Mouse (Mus musculus): ENCODE results near the gene Cpne4.

Gene Cpne4

DNA sequence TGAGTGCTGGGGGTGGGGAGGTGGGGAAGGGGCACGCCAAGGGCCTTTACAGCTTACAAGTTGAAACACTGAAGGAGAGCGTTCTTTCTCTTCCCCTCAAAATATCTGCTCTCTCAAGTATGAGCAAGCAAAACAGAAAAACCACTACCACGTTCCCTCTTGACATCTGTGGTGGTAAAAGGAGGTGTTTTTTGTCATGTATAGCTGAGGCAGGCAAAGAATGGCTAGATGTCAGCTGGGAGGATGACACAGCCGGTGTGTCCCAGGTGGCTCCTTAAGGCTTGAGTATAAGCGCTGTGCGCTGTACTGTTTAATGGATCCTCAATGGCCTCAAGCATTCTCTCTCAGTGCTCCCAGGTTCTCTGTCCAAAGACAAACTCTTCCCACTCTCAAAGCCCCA, 331.5 kb downstream of the Cpne4 start:
- DNase-seq = no peak

DNA sequence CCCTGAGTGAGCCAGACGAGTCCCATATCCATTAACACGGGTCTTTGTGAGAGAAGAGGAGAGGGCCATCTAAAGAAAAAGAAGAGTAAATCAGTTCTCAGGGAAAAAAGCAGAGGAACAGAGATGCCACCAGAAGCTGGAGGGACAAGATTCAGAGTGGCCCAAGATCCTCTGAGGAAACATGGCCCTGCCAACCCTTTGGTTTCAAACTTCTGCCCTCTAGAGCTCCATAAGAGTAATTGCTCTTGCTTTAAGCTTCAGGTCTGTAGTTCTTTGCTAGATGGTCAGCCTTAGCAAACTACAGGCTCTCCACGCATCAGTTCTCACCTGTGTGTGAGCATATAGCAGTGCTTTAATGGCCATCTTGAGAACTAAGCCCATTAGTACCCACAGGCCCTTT, 343.4 kb downstream of the Cpne4 start:
- DNase-seq = no peak

DNA sequence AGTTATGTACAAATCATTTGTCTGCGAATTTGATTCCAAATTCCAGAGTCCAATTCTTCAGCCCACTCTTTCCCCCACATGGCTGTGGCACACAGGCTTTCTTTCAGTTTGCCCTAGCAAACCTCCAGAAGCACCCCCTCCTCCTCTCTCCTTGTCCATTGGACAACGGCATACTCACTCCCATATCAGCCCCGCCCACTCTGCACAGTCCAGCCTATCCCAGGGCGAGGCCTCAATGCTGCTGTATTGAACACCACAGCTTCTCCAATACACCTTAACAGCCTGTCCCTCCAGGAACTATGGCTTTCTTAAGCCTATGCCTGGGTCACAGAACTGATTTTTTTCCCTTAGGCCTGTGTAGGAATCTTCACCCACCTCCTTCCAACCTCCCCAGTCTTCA, 348.3 kb downstream of the Cpne4 start:
- DNase-seq = no peak

DNA sequence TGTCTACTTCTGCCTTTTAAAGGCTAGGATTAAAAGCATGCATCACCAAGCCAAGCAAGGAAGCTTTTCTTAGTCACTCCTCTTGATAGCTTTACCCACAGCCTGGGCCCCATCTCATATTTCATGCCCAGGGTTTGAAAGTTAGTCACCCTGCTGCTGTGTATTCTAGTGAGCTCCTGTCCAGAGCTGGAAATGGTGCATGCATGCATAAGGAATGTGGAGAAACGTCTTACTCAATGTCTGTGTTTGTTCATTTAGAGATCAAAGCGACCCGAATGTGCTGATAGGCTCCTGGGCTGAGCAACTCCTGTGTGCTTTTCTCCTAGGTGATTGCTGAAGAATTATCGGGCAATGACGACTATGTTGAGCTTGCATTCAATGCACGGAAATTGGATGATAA, 354.0 kb downstream of the Cpne4 start:
- no peak for DNase-seq

DNA sequence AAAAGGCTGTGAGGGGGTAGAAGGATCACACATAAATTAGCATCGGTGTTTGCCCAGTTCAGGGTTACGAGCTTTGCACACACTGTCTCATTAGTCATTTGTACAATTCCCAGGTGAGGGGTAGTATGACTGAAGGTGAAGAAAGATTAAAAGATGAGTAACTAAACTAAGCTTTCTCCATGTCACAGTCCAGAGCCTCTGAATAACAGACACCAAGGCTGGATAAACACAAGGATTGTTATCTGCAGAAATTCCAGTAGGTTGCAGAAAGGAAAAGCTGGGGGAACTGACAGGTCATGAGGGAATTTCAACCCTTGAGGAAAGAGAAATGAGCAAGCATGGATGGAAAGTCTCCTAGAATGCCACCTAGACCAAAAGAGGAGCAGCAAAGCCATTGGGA, 354.7 kb downstream of the Cpne4 start:
- no peak for DNase-seq

DNA sequence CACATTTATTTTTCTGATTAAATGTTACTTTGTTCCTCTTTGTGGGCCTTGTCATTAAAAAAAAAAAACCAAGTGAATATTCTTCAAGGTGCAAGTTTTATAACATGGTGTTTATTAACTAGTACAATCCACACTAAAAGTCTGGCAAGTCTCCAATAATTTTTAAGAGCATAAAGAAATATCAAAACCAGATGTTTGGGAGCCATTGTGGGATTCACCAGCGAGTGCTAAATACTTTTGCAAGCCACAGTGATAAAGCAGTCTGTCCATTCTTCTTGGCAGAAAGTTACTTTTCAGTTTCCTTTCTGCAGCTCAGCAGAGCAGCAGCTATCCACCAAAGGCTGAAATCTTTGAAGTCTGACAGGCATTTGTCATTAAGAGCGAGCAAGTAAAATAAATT, 365.6 kb downstream of the Cpne4 start:
- DNase-seq = no peak

DNA sequence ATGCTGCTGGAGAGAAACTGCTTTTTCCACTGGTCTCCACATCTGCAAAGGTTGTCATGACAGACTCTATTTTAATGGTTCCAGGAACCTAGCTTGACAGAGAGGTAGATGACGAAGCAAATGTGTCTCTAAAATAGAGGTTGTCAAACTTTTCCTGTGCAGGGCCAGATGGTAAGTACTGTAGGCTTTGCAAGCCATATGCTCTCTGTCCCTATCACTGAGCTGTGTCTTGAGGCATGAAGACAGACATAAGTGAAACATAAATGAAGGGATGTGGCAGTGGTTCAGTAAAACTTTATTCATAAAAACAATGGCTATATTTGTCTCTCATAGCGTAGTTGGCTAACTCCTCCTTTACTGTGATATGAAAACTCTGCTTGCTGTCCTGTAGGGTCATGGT, 366.2 kb downstream of the Cpne4 start:
- no peak for DNase-seq

DNA sequence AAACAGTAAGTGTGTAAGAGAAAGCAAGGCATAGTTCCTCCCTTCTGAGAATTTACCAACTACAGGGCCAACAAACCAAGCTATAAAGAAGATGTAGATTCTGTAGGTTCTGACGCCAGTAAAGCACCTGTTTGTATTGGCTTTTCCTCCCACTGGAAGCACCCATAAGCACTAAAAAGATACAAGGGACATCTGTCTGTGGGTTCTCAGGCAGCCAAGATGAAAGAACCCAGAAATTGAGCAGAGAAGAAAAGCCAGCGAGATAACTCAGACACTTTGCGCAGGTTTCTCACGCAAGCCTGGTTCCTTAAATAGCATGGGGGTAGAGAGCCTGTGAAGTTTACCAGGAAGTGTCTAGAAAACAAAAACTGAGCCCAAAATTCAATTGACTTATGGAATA, 374.1 kb downstream of the Cpne4 start:
- no peak for DNase-seq

DNA sequence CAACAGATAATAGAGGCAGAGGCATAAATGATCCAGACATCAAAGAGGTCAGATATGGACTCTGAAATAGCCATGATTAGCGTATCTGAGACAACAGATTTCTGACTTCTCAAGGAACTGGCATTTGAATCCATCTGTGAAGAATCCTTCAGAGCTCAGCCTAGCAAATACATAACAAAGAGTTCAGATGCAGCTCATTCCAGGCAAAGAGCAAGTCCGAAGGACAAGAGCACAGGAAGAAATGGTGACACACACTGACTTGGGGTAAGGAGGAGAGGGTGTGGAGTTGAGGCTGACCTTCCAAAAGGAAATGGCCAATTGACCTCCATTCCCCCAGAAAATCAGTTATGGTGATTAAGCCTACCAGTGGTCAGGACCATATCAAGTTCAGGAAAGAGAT, 375.0 kb downstream of the Cpne4 start:
- no peak for DNase-seq

DNA sequence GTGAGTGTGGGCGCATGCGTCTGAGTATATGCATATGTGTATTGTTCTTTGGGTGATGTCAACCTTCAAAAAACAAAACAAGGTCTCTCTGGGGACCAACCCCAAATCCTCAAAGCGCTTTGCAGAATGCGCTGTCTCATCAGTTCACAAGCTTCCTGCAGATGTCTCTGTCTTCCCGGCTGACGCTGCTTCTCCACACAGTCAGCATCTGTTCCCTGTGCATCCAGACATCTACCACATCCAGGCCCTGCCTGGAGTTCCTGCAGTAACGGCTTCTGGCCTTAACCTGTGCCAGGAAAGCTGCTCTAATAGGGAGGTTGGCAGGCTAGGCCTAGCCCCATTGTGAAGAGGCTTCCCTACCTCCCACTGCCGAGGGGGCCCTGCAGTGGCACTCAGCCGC, 381.7 kb downstream of the Cpne4 start:
- DNase-seq = peak; percentile 8 to 10

DNA sequence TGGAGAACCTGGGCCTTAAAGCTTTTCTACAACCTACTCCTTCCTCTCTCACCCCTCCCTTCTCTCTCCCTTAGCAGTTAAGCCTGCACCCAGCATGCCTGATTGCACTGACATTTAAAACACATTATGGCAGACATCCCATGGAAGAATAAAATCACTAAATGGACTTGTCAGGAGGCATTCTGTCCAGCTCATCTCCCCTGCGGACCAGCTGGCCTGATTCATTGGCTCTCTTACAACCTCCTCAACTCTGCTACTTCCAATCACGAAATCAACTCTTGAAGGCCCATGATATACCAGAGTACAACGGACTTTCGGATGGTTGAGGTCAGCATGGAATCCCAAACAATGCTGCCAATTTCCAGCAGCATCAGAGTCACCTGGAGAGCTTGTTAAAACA, 393.3 kb downstream of the Cpne4 start:
- DNase-seq = peak; percentile 29 to 48

DNA sequence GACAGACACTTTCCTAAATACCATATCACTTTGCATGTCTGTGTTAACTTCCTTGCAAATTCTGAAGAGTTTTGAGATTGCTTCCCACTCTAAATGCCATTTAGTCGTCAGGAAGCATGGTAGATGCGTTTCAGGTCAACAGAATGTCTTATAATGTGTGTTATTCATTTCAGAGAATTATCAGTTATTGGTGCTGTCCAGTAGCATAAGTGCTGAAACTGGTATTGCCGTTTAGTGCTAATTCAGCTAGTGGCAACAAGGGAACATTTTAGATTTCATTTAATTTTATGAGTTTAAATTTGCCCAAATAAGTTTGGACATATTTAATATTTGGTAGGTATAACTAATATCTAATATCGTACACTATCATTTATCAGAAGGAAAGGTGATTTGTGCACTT, 403.5 kb downstream of the Cpne4 start:
- no peak for DNase-seq

DNA sequence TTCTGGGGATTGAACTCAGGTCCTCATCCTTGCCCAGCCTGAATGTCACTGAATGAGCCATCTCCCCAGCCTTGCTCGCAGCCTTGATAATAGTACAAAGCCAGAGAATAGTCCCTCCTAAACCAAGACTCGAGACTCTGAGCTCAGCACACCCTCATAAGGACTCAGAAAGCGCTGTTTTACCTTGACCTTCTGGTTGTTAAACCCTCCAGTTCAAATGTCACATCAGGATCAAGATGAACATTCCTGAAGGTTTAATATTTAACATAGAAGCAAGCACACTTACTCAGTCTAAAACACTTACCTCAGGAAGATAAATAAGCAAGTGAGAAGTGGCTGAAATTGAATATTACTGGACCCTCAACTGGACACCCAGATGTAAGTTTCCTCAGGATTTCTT, 405.1 kb downstream of the Cpne4 start:
- no peak for DNase-seq

DNA sequence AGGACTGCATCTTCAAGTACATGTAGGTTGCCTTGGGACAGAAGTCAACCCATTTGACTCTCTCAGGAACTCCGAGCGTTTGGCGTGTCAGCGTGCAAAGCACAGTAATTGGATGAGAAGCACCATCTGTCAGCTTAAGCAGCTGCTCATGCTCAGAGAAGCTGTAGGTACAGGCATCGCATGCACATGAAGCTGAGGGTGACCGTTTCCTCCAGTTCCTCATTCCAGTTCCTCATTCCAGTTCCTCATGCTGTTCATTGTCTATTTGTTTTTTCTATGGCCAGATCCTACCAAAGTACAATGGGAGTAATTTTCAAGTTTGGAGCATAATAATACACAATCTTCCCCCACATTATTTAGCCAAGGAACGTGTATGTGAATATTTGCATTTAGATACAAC, 425.7 kb downstream of the Cpne4 start:
- DNase-seq = peak in 1 of 2 experiments; percentile 3

DNA sequence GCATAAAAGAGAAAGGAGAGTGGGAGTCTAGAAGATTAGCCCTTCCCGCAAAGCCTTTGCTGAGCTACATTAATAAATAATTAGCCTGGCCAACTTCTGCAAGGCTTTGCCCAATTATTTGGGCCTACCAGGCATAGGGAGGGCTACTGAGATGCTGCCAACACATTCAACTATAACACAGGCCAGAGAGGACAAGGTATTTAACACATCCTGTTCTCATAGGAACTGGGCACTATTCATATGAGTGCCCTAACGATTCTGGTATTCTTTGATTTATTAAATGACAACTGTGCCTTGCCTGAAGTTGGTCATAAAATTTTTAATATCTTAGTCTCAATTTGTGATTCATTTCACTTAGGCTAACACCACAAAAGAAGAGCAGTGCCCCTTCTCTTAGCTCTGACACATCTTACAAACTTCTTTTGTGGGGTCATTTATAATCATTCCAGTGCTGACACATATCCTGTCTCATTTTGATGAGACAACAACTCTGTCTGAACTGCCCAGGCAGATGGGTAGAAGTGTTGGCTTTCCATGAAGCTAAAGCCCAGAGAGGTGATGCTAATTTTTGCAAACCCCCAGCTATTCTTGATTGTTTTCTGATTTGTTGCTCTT, 435.0 kb downstream of the Cpne4 start:
- DNase-seq = no peak

DNA sequence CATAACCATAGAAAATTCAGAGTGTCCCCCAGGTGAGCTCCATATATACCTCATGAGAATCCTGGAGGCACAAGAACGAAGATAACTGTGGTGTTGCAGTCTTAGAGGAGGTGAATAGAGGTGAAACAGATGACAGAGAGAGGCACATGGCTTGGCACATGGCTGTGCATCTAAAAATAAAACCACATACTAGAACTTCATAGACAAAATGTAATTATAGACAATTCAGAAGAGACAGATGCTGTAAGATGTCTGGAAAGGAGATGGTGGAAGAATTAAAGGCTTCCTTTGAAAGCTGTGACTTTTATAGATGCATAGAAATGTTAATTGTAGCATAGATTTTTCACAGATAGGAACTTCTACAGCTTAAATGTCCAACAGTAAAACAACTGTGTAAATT, 451.1 kb downstream of the Cpne4 start:
- no peak for DNase-seq

DNA sequence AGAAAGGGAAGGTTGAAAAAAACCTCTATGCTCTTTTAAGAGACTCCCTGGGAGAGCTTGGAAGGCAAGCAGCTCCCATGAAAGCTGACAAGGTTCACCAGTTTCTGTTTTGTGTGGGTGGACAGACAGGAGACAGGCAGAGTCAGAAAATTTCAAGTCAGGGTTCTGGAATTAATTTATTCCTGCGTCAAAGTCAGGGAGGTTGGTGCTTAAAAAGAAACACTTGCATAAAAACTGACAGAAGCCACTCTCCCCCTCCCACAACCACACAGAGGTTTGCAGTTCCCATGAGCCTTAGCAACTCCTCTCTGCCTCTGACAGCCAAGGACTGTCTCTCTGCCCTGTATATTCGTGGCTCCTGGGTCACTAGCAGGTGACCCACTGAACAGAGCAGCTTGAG, 463.6 kb downstream of the Cpne4 start:
- no peak for DNase-seq

DNA sequence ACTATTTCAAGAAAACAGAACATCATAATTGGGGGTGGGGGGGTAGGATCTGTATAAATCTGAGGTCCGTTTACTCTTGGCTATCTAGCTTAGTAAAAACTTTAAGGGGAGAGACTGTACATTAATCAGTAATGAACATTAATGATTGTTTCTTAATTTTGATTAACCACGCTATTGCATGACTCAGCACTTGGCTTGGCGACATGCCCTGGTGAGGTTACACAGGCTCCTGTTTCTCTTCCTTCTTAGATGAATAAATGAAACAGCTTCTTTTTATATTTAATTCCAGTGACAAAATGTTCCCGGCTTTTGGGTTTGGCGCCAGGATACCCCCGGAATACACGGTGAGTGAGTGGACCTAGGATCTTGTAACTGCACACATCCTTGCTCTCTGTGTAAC, 471.1 kb downstream of the Cpne4 start:
- peak in 1 of 2 experiments; percentile 20 for DNase-seq

DNA sequence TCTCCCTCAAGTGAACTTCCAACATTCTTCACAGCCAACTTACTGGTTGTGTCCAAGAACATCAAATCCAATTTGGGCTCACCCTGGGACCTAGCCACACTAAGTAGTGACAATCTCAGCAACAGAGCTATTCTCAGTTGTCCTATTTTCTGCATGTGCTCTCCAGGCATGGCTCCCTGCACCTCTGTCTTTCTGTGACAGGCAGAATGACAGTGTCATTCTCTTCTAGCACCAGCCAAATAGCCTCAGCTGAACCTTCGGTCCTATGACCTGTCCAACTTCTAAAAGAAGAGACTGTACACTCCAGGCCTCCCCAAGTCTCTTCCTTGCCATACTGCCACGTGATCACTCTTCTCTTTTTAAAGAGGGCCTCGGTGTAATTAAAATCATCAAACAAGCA, 481.2 kb downstream of the Cpne4 start:
- no peak for DNase-seq

DNA sequence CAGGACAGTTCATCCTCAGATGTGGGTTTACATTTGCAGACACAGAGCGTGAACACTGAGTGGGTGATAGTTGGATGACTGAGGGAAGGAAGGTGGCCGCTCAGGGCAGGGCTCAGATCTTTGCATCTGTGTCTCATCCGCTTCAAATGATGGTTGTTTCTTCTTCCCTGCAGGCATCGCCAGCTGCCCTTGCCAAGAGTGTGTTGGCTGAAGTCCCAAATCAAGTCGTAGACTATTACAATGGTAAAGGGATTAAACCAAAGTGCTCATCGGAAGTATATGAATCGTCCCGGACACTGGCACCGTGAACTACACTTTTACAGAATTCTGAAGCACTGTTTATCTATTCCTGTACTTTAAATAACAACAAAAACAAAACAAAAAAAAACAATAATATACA, 485.5 kb downstream of the Cpne4 start:
- peak; percentile 11 to 29 for DNase-seq

DNA sequence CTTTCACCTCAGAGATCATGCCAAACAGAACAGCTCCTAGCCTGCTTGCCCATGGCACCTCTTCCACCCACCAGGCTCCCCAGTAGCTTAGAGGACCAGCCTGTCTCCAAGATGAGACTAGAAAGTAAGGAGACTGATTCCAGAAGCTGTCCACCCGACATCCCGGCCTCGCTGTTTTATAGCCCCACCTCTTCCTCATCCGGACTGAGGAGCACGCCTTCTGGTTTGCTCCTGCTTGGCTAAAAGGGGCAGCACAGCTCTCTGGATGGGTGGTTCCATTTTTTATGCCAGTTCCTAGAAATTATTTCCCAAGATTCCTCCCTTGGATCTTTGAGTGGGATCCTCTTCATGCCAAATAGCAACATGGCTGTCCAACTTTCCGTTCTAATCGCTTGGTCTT, 486.6 kb downstream of the Cpne4 start:
- no peak for DNase-seq

DNA sequence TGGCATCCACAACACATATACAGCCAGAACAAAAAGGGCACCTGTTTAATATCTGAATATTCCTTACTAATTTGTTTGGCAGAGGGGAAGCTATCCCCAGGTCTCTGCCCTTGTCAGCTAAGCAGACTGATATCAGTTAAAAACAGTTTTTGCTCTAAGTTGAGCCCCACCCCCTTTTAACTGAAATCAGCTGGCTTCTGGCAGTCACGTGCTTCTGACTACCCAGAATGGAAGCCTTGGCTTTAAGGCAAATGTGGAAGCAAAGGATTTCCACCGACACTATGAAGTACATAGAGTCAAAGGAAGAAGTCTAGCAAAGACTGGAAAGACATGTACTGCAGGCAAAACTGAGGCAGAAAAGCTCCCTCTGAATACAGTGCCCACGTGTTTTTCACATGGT, 490.8 kb downstream of the Cpne4 start:
- no peak for DNase-seq

DNA sequence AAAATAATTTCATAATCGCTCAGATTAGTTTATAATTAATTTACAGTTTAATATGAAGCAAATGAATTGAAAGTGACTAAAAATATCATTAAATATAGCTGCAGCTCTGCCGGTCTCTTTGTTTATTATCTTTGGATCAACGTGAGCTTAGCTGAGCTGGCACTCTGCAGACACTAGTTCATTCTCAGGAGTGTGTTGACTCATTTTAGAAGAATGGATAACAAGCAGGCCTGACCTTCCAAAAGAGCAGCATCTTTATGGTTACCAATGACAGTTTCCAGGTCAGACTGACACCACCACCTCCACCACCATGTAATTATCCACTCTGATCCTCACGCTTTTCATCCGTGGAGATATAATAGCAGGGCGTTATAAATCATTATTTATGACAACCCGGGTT, 498.9 kb downstream of the Cpne4 start:
- DNase-seq = no peak

DNA sequence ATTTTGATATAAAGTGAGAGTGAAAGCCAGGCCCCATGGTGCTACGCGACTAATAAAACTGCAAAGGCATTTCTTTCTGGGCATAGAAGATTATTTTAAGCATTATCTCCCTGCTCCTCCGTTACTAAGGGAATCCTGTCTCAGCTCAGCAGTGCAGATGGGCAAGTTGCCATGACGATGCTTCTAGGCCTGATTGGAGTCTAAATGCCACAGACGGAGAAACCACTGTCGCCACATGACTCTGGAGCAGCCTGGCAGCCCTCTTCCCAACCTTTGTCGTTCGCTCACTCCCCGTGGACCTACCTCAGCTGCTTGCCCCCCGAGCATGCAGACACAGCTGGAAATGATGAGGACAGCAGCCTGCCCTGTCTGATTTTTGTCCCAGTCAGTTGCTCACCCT, 501.3 kb downstream of the Cpne4 start:
- peak; percentile 76 to 81 for DNase-seq

DNA sequence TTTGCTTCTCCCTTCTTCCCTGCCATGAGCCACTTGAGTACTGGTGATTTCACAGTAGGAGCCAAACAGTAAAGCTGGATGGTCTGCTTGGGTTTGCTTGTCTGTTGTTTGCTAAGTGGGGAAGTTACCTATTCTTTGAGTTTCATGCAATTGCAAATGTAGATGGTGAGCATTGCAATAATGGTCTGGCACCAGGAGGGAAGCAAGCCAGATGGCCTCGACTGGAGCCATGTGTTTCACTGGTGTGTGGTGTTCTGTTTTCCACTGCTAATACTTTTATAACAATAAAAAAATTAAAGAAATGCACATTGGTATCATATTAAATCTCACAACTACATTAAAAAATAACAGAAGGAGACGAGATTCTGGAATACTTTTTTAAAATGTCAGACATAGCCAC, 502.6 kb downstream of the Cpne4 start:
- DNase-seq = no peak

DNA sequence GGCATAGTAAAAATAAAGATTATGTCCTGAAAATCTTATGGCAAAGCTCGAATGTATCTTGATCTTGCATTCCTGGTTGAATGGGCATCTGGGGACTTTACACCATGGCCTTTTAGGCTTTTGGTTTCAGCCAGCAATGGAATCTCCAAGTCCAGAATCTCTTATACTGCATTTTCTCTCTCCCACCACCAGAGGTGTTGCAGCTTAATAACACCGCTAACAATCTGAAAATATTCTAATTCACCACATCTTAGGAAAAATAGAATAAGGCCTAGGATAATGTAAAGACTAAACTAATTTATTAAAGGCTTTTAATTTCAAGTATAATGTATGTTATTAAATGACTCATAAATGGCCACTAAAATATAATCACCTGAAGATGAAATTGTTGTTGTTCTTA, 503.2 kb downstream of the Cpne4 start:
- no peak for DNase-seq
